In genomic region chr16:30797973-30798471, GRCm38 (mm10) we compare ENCODE assay signal across 13 mouse cellular contexts.
A peak's percentile ranks its signal among the peaks of the same experiment; 100 is the strongest.
DNase-seq lines count a peak whose midpoint lies in the region; ATAC-seq lines count a peak whose summit lies in the region.
"Had no signal": no experiment of that assay in that cellular context is flagged by ENCODE, and none has a peak within 500 bp of the region (broad histone marks: within the 10 kb centered on the region; RNA-seq: fewer than 3 reads in every experiment).

No protein-coding gene starts in this region.

- ATAC-seq in neural tube, embryonic 13.5 days (ENCODE audit: low read depth): 0 out of 2 replicates have a peak, but pooled peaks have one; percentile 22
- ATAC-seq: activated CD4-positive, CD25-positive, alpha-beta regulatory T cell, adult 4 months had no signal

- H3K9me3 ChIP-seq in neural tube, embryonic 13.5 days: no peaks in the 10 kb centered on the region
- H3K9me3 ChIP-seq: heart, embryonic 13.5 days had no signal

- H3K9ac ChIP-seq in neural tube, embryonic 13.5 days: no peak overlapping the region
- H3K9ac ChIP-seq: heart, embryonic 13.5 days; liver, embryonic 14.5 days had no signal

- 32% methylated on average over 7 of the region's 7 CpGs for WGBS in neural tube, embryonic 13.5 days

- peaks cover 15% of the 10 kb centered on the region for H3K4me1 ChIP-seq in neural tube, embryonic 13.5 days (replicated peaks)

- intact Hi-C loops in heart, postnatal 10 days (cut with DNase I): loop anchor here (5.0 to 10.0 kb wide), 2 partner anchors 74 to 267 kb away; no protein-coding TSS in a partner anchor

- H3K4me3 ChIP-seq in neural tube, embryonic 13.5 days: no peak overlapping the region
- H3K4me3 ChIP-seq: heart, embryonic 13.5 days had no signal

- H3K27me3 ChIP-seq in neural tube, embryonic 13.5 days: no peaks in the 10 kb centered on the region
- H3K27me3 ChIP-seq: heart, embryonic 13.5 days had no signal

- no peaks in the 10 kb centered on the region for H3K36me3 ChIP-seq in neural tube, embryonic 13.5 days
- H3K36me3 ChIP-seq: heart, embryonic 13.5 days had no signal

- no peak overlapping the region for H3K4me2 ChIP-seq in neural tube, embryonic 13.5 days
- H3K4me2 ChIP-seq: heart, embryonic 13.5 days had no signal

- 0 out of 2 replicates have a peak overlapping the region, but pooled peaks have one; percentile 4 for H3K27ac ChIP-seq in neural tube, embryonic 13.5 days (replicated peaks)
- H3K27ac ChIP-seq: heart, embryonic 13.5 days; liver, embryonic 14.5 days had no signal

- peak; percentile 90 for DNase-seq in heart, adult 11 months
- DNase-seq in heart, postnatal 10 days: no peak
- DNase-seq in neural tube, embryonic 10.5 days (ENCODE audit: extremely low spot score, low spot score): no peak
- peak; percentile 51 for DNase-seq in kidney, adult 9 months
- DNase-seq in lung, postnatal 36 days: peak; percentile 41
- no peak for DNase-seq in ovary, adult 18-20 months (ENCODE audit: low spot score)
- DNase-seq in thymus, postnatal 36 days: no peak
- DNase-seq: cerebellum, adult 11-12 months; right cerebral cortex, postnatal 14 days had no signal

Comparison
In these comparisons a context has a peak if more than half of its experiments do, and no peak if none do; other contexts are left out.
1. DNase-seq: peak in heart, adult 11 months (single experiment), kidney, adult 9 months (single experiment) and lung, postnatal 36 days (single experiment); none in heart, postnatal 10 days (0 of 2), neural tube, embryonic 10.5 days (single experiment), ovary, adult 18-20 months (single experiment) and thymus, postnatal 36 days (0 of 2).